Mouse (Mus musculus): ENCODE data around the gene Polr3e.
A peak's percentile ranks its signal among the peaks of the same experiment; 100 is the strongest.

The Polr3e gene

GRCm38 (mm10) chr7:120974001-120974400 lies 56.5 kb downstream of the Polr3e start:
- DNase-seq (ENCODE audit: low read depth in 2 of 2, low spot score in 2 of 2): no peak

DNA sequence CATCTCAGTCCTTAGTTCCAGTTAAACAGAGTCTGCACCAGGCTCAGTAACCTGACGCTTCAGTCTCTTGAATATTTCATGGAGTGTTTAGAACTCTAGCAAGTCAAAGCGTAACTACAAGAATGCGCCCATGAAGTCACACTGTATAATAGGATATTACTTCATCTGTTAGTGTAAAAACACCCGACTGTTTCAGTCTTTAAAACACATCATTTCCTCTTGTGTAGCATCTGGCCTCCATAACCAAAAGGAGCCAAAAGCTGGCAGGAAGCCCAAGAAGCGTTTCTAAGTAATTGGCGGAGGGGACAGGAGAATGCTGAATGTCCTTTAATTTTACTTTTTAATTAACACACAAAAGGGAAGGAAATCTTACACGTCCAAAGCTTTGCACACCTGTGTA lies 59.5 kb downstream of the Polr3e start:
- no peak for DNase-seq (ENCODE audit: low read depth in 2 of 2, low spot score in 2 of 2)

DNA sequence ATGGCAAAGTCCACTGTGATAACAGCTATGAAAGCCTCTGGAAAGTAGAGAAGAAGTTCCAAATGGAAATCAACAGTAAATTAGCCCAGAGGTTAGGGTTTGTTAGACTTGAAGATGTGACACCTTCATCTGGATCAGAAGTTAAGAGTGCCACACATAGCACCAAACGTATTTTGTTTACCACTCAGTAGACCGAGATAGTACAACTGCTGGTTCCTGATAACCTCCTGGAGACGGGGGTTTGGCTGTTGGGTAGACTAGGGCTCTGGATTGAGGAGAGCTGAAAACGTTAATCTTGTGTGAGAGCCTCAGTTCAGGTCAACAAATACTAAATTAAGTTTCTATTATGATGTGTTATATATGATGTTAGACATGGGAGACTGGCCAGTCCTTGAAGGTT lies 62.5 kb downstream of the Polr3e start:
- DNase-seq (ENCODE audit: low read depth in 2 of 2, low spot score in 2 of 2): no peak

DNA sequence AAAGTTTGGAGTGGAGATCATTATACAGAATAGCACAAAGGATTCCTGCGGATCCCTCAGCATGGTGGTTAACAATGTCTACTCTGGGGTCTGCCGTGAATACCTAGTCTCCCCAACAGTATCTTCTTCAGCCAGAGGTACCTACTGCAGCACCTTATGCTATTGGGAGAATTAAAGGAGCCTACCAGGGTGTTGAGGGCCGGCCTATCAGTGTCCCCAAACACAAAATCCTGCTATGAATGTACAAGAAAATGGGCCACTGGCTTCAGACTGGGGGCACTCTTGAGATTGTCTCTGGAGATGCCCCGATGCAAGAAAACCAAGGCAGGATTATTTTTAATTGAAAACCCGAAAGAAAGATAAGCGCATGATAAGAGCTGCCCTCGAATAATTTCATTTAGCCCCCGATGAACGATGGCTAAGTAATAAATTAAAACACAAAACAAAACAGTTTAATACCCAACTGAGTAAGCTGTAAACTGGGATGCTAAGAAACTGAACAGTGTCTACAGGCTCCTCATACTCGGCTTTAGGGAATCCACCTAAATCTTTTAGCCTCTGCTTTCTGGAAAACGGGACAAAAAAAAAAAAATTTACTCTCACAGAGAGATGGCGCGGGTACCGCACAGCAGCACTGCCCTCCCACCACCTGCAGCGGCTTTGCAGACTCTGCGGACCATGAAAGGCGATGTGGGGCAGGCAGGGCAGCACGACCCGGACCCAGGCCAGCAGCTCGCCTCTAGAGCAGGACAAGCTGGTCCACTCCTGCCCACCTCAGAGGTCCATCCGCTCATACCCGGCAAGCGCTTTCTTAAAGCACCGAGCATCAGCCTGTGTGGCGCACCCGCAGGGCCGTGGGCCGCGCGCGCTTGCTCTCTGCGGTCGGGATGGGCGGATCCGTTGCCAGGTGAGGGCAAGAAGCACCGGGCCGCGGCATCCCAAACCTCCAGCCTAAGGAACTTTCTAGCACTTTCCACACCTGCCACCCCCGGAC lies 63.7 kb downstream of the Polr3e start:
- peak; percentile 42 to 67 for DNase-seq (ENCODE audit: low read depth in 2 of 2, low spot score in 2 of 2)

GRCm38 (mm10) chr7:120982200-120982841 lies 64.8 kb downstream of the Polr3e start, which contains the start of the genes Cdr2 and Mfsd13b:
Gene Cdr2 (minus strand): TSS chr7:120982312.
Gene Mfsd13b (plus strand): TSS chr7:120982509.
- peak; percentile 94 to 97 for DNase-seq (ENCODE audit: low read depth in 2 of 2, low spot score in 2 of 2)

DNA sequence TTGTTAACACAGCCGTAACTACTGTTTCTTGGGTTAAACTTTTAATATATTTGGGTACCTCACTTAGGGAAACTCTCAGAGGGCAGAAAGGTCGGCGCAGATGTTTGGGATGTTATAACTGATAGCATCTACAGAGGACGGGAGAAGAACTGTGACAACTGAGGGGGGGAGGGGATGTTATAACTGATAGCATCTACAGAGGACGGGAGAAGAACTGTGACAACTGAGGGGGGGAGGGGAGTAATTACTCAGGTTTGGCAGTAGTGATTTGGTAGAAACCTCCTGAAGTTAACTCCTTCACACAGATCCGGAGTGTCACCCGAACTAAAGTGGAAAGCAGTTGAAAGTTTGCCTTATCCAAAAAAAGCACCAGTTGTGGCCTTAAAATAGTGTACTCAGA lies 65.4 kb downstream of the Polr3e start:
- no peak for DNase-seq (ENCODE audit: low read depth in 2 of 2, low spot score in 2 of 2)

GRCm38 (mm10) chr7:120991191-120991590 lies 73.6 kb downstream of the Polr3e start:
- DNase-seq (ENCODE audit: low read depth in 2 of 2, low spot score in 2 of 2): no peak
